In genomic region chr13:46542782-46543181, GRCm38 (mm10) we compare ENCODE assay signal across 15 mouse cellular contexts. TPM values are rescaled to one million over a fixed set of nuclear protein-coding genes. Genes with fewer than 3 reads are reported as not detected.
DNase-seq lines count a peak whose midpoint lies in the region; ATAC-seq and TF ChIP-seq lines count a peak whose summit lies in the region.
"Had no signal": no experiment of that assay in that cellular context is flagged by ENCODE, and none has a peak within 500 bp of the region (broad histone marks: within the 10 kb centered on the region; RNA-seq: fewer than 3 reads in every experiment).

No protein-coding gene starts in this region.

- 0 out of 2 replicates have a peak, but pooled peaks cover 5% of the 10 kb centered on the region for H3K27me3 ChIP-seq in midbrain, embryonic 13.5 days
- H3K27me3 ChIP-seq in midbrain, embryonic 10.5 days (ENCODE audit: low read depth, poor library complexity, severe bottlenecking): peaks cover 23% of the 10 kb centered on the region
- H3K27me3 ChIP-seq in hindbrain, embryonic 15.5 days: no peaks in the 10 kb centered on the region
- H3K27me3 ChIP-seq in neural tube, embryonic 15.5 days (replicated peaks): no peaks in the 10 kb centered on the region
- H3K27me3 ChIP-seq: intestine, embryonic 15.5 days; liver, embryonic 15.5 days had no signal

- no peak overlapping the region for H3K4me3 ChIP-seq in gastrocnemius, adult 2 months
- no peak overlapping the region for H3K4me3 ChIP-seq in midbrain, embryonic 13.5 days (replicated peaks)
- no peak overlapping the region for H3K4me3 ChIP-seq in midbrain, embryonic 10.5 days
- no peak overlapping the region for H3K4me3 ChIP-seq in hindbrain, embryonic 15.5 days
- no peak overlapping the region for H3K4me3 ChIP-seq in neural tube, embryonic 15.5 days (replicated peaks)
- H3K4me3 ChIP-seq: heart, embryonic 10.5 days; intestine, embryonic 15.5 days; liver, embryonic 15.5 days; megakaryocyte, embryonic 14.5 days had no signal

- no peaks in the 10 kb centered on the region for H3K36me3 ChIP-seq in midbrain, embryonic 13.5 days
- no peaks in the 10 kb centered on the region for H3K36me3 ChIP-seq in midbrain, embryonic 10.5 days
- H3K36me3 ChIP-seq in hindbrain, embryonic 15.5 days: no peaks in the 10 kb centered on the region
- no peaks in the 10 kb centered on the region for H3K36me3 ChIP-seq in neural tube, embryonic 15.5 days
- H3K36me3 ChIP-seq: intestine, embryonic 15.5 days; liver, embryonic 15.5 days had no signal

- no peak for TF ChIP-seq CTCF in gastrocnemius, adult 2 months (IDR thresholded peaks at IDR 0.05)

- WGBS in midbrain, embryonic 13.5 days: 54% methylated on average over 7 of the region's 7 CpGs
- 85% methylated on average over 7 of the region's 7 CpGs for WGBS in midbrain, embryonic 10.5 days
- WGBS in hindbrain, embryonic 15.5 days: 64% methylated on average over 7 of the region's 7 CpGs
- 50% methylated on average over 7 of the region's 7 CpGs for WGBS in neural tube, embryonic 15.5 days

- peaks cover 24% of the 10 kb centered on the region for H3K4me1 ChIP-seq in midbrain, embryonic 13.5 days (replicated peaks)
- H3K4me1 ChIP-seq in midbrain, embryonic 10.5 days: peaks cover 57% of the 10 kb centered on the region
- peaks cover 25% of the 10 kb centered on the region for H3K4me1 ChIP-seq in hindbrain, embryonic 15.5 days (replicated peaks)
- H3K4me1 ChIP-seq in neural tube, embryonic 15.5 days: peaks cover 5% of the 10 kb centered on the region; the same call in 1 of the 2 replicates
- H3K4me1 ChIP-seq: intestine, embryonic 15.5 days; liver, embryonic 15.5 days had no signal

- H3K9me3 ChIP-seq in midbrain, embryonic 13.5 days: no peaks in the 10 kb centered on the region
- H3K9me3 ChIP-seq in midbrain, embryonic 10.5 days (replicated peaks): no peaks in the 10 kb centered on the region
- no peaks in the 10 kb centered on the region for H3K9me3 ChIP-seq in hindbrain, embryonic 15.5 days
- H3K9me3 ChIP-seq in neural tube, embryonic 15.5 days (replicated peaks): no peaks in the 10 kb centered on the region
- H3K9me3 ChIP-seq: heart, embryonic 10.5 days; intestine, embryonic 15.5 days; liver, embryonic 15.5 days; megakaryocyte, embryonic 14.5 days had no signal

- intact Hi-C loops in gastrocnemius, adult 2 months (cut with DNase I): no loop called here
- intact Hi-C loops in gastrocnemius, postnatal 14 days (cut with DNase I; ENCODE audit: low total_unique reads): no loop called here

- peak overlapping the region; percentile 28; the same call in 1 of the 2 replicates for H3K27ac ChIP-seq in gastrocnemius, adult 2 months
- H3K27ac ChIP-seq in midbrain, embryonic 13.5 days: peak overlapping the region; percentile 49; the same call in 1 of the 2 replicates
- no peak overlapping the region for H3K27ac ChIP-seq in midbrain, embryonic 10.5 days (replicated peaks)
- 0 out of 2 replicates have a peak overlapping the region, but pooled peaks have one; percentile 18 for H3K27ac ChIP-seq in hindbrain, embryonic 15.5 days (replicated peaks)
- H3K27ac ChIP-seq in neural tube, embryonic 15.5 days (replicated peaks): no peak overlapping the region; the same call in 1 of the 2 replicates
- H3K27ac ChIP-seq: heart, embryonic 10.5 days; intestine, embryonic 15.5 days; liver, embryonic 15.5 days had no signal

- H3K9ac ChIP-seq in midbrain, embryonic 13.5 days (replicated peaks): no peak overlapping the region
- H3K9ac ChIP-seq in hindbrain, embryonic 15.5 days: no peak overlapping the region
- H3K9ac ChIP-seq in neural tube, embryonic 15.5 days (replicated peaks): no peak overlapping the region
- H3K9ac ChIP-seq: intestine, embryonic 15.5 days; liver, embryonic 15.5 days had no signal

- H3K4me2 ChIP-seq in midbrain, embryonic 13.5 days (replicated peaks): no peak overlapping the region
- no peak overlapping the region for H3K4me2 ChIP-seq in hindbrain, embryonic 15.5 days
- no peak overlapping the region for H3K4me2 ChIP-seq in neural tube, embryonic 15.5 days
- H3K4me2 ChIP-seq: intestine, embryonic 15.5 days; liver, embryonic 15.5 days had no signal

- ATAC-seq in midbrain, embryonic 13.5 days: peak; percentile 65; the same call in 1 of the 2 replicates
- peak; percentile 61; the same call in 1 of the 2 replicates for ATAC-seq in hindbrain, embryonic 15.5 days (ENCODE audit: low FRiP score, low read depth)
- ATAC-seq in neural tube, embryonic 15.5 days (ENCODE audit: low FRiP score): peak; percentile 61; the same call in 1 of the 2 replicates
- ATAC-seq: intestine, embryonic 15.5 days; lung, postnatal 0 days had no signal

- DNase-seq in gastrocnemius, adult 2 months: no peak
- no peak for DNase-seq in gastrocnemius, postnatal 14 days
- no peak for DNase-seq in midbrain, embryonic 10.5 days (ENCODE audit: low spot score)
- no peak for DNase-seq in lung, postnatal 4 days
- DNase-seq in heart, adult 9 months (ENCODE audit: low spot score in 2 of 2): no peak
- DNase-seq: gastrocnemius, postnatal 25 days; heart, postnatal 14 days had no signal

RNA-seq across cellular contexts. Expression of gene Cap2, which starts 41.1 kb away (rescaled TPM):
- 100 to 1,000 TPM; 270 TPM for total RNA-seq in gastrocnemius, adult 2 months (2021)
- 100 to 1,000 TPM; 241 to 245 TPM for total RNA-seq in gastrocnemius, postnatal 14 days (2021)
- polyA plus RNA-seq in midbrain, embryonic 13.5 days (2015; fragmentation: Nextera tagmentation; extraction: Ambion mirVana): 8.1 and 8.9 TPM in 2 replicates
- 9.2 and 11.2 TPM in 2 replicates for polyA plus RNA-seq in midbrain, embryonic 10.5 days (2016; fragmentation: Nextera tagmentation; extraction: Ambion mirVana)
- polyA plus RNA-seq in hindbrain, embryonic 15.5 days (2015; fragmentation: Nextera tagmentation; extraction: Ambion mirVana): 7.2 and 9.4 TPM in 2 replicates
- polyA plus RNA-seq in neural tube, embryonic 15.5 days (2015; fragmentation: Nextera tagmentation; extraction: Ambion mirVana): 6.2 and 7.0 TPM in 2 replicates

Comparison
In these comparisons a context has a peak if more than half of its experiments do, and no peak if none do; other contexts are left out.
1. H3K27ac ChIP-seq: peak in gastrocnemius, adult 2 months (single experiment), midbrain, embryonic 13.5 days (single experiment) and hindbrain, embryonic 15.5 days (single experiment); none in midbrain, embryonic 10.5 days (single experiment) and neural tube, embryonic 15.5 days (single experiment).
2. Peak in every context shown above with its lines, with median percentiles within 50 percentile points of each other: ATAC-seq.